Mouse (Mus musculus) B cell, adult 67 days (primary cell): ENCODE data around the gene Mapk1ip1l. TPM values are rescaled to one million over a fixed set of nuclear protein-coding genes. Genes with fewer than 3 reads are reported as not detected.

Experiments used
- total RNA-seq, 2 experiments: library from RNA; stranded (reverse); gene quantifications; 4 replicates each; pipeline ENCODE4 v1.2.4; 2023

The Mapk1ip1l gene
- 100 to 1,000 TPM; 152 to 176 TPM for total RNA-seq

DNA sequence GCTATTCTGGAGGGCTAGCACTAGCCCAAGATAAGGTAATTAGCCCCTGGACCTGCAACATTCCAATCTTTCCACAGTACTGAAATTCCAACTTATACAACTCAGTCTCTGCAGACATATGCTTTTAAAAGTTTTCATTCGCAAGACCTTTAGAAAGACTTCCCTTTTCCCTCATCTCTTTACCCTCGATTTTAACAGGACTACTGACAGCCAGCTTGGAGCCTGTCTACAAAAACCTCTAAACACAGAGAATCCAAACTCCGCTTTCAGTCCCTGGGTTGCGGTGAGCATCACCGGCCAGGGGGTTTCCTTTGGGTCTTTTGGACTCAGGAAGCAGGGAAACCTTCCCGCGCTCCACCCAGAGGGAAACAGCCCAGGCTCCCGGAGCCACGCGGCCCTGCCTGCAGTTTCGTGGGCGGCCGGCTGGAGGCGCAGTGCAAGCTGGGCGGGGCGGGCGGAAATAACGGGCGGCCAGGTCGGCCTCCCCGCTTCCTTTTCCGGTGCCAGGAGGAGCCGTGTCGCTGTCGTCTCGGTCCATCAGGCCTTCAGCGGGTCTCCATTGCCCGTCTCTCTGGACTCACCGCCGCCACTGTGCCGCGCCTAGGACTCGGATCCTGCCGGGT lies at the start of gene Mapk1ip1l:
TSS of gene Mapk1ip1l (plus strand) at position 482 of the 623 bp plus-strand sequence.

DNA sequence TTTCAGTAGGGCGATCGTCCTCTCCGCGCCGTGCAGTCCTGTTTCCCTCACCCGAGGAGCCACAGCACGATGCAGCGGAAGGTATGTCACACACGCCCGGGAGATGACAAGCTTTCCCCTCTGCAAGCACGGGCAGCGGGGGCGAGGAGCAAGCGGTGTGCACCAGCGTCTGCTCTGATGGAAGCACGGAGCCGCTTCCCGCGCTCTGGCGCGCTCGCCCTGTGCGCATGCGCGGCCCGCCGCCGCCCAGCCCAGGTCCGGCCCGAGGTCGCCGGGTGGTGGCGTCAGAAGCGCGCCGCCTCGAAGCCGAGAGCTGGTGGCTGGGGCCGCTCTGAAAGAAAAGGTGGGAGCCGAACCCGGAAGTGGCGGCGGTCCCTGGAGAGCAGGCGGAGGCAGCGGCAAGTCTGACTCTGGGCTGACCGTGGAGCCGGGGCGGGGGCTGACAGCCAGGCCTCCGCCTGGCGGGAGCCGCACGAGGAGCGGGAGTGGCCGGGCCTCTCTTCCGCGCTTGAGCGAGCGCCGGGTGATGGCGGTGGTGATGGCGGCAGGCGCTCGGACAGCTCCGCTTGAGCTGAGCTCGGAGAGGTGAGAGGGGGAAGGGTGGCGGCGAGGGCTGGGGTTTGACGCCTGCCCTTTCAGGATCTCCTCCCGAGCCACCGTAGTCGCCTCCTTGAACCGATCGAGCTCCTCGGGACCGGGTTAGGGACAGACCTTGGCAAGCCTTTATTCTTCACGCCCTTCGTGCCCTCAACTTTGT lies 21.3 kb upstream of the Mapk1ip1l start, which contains the start of the genes Wdhd1 and Socs4:
TSS of gene Wdhd1 (minus strand) at position 221 of the 757 bp plus-strand sequence.
TSS of gene Socs4 (plus strand) at position 295 of the 757 bp plus-strand sequence.

DNA sequence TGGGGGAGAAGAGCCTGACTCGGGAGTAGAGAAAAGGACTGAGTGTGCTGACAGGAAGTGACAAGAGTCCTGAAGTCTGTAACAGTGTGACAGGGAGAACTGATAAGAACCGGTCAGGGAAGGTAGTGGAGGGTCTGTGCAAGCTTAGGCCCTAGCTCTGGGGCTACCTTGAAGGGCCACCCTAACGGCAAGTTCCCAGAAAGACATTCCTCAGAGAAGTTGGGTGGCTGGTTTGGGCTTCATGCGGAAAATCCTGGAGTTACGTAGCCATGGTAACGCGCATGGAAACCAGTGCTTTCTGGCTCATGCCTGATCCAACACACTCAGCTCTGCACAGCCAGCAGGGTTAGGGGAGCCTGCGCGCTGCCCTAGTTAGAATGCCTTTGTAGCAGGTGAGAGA lies 69.4 kb downstream of the Mapk1ip1l start, which contains the start of gene Lgals3:
TSS of gene Lgals3 (plus strand) at position 291 of the 400 bp plus-strand sequence.

Other genes starting within 250 kb of the Mapk1ip1l start
- 10 to 100 TPM; 41.6 to 53.3 TPM for gene Gch1, start 108.9 kb upstream of the Mapk1ip1l start, total RNA-seq
- 10 to 100 TPM; 29.9 to 33.2 TPM for gene Wdhd1, start 21.4 kb upstream of the Mapk1ip1l start, total RNA-seq
- gene Socs4, start 21.3 kb upstream of the Mapk1ip1l start, total RNA-seq, result 10 to 100 TPM; 30.7 to 34.4 TPM
- 1 to 10 TPM; 3.9 to 4.3 TPM for gene Lgals3, start 69.5 kb downstream of the Mapk1ip1l start, total RNA-seq
- 1 to 10 TPM; 6.7 to 8.0 TPM for gene Dlgap5, start 120.1 kb downstream of the Mapk1ip1l start, total RNA-seq
- 10 to 100 TPM; 20.1 to 20.7 TPM for gene Fbxo34, start 152.2 kb downstream of the Mapk1ip1l start, total RNA-seq